Mouse (Mus musculus) left cerebral cortex, postnatal 14 days (tissue): ENCODE measurements around the gene Ogfrl1. TPM values are rescaled to one million over a fixed set of nuclear protein-coding genes. Genes with fewer than 3 reads are reported as not detected.
A peak's percentile ranks its signal among the peaks of the same experiment; 100 is the strongest.

Experiments
- DNase-seq, 2 experiments: peaks; one replicate each; pipeline ENCODE4 v3.0.0; 2021 to 2022; ENCODE audit warnings: low spot score in 2 of 2, mixed read lengths in 1 of 2
- intact Hi-C: fragments of 180-260 bp; cut with DNase I; formaldehyde crosslinking; loops from one replicate; pipeline ENCODE4 v1.15.1; 2025
- total RNA-seq, 2 experiments: library from RNA; stranded (reverse); gene quantifications; 2 replicates each; pipeline ENCODE4 v1.2.3; 2021

Gene Ogfrl1
- total RNA-seq, 2 experiments from 2014 or later = 61.5 to 63.5 TPM

GRCm38 (mm10) chr1:23377572-23377971, 20.0 kb downstream of the Ogfrl1 start:
- intact Hi-C loops = no loop called here
- DNase-seq = no peak

DNA sequence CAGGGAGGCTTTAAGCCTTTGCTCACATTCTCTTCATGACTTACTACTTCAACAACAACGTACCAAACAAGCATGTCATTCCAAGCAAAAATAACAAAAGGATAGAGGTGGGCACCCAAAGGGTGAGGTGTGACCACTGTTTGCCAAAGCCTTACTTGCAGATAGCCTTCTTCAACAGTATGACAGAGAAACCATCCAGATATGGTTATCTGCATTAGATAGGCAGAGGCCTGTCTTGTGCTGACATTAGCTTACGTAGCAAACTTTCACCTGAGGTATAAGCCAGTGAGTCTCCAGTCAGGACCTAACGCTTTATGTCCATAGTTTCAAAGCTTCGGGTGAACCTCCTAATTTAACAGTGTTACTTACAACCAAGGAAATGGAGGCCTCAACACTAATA, 23.4 kb downstream of the Ogfrl1 start:
- DNase-seq = no peak
- intact Hi-C loops = no loop called here

- intact Hi-C loops = no loop called here
- peak in 1 of 2 experiments; percentile 27 for DNase-seq
Measured at GRCm38 (mm10) chr1:23365614-23366013, 32.0 kb downstream of the Ogfrl1 start.

GRCm38 (mm10) chr1:23352895-23353294, 44.7 kb downstream of the Ogfrl1 start:
- DNase-seq = no peak
- intact Hi-C loops = no loop called here

GRCm38 (mm10) chr1:23351756-23352155, 45.8 kb downstream of the Ogfrl1 start:
- intact Hi-C loops = no loop called here
- DNase-seq = no peak

DNA sequence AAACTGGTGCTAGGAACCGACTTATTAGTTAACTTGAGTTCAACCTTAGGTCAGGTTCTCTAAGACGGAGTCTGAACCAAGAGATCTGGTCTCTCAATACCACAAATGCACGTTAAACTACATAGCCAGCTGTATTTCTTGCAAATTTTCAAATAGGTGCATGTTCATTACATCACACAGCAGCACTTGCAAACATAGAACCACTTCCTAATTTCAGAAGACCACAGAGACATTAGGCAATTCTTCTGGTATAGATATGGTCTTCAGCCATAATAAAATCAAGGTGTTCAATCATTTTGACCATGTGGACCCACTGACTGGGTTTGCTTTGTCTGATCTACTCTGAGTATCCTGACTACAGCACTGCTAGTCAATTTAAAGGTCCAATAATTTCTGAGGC, 51.9 kb downstream of the Ogfrl1 start:
- intact Hi-C loops = no loop called here
- DNase-seq = no peak

DNA sequence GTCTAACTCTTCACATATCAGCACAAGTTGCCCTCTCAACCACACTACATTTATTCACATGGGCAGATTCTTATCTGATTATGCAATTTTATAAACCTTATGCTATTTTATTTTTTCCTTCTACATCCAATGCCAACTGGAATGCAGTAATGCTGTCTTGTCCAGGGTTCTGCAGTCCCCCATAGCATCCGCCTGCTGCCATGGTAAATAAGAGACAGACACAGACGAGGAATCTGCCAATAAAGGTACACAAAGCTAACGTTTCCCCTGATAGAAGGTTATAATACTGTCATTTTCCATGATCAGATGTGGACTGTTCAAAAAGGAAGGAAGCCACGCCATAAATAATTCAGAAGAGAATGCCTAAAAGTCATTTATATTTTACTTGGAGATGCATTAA, 54.7 kb downstream of the Ogfrl1 start:
- no peak for DNase-seq
- intact Hi-C loops = no loop called here

DNA sequence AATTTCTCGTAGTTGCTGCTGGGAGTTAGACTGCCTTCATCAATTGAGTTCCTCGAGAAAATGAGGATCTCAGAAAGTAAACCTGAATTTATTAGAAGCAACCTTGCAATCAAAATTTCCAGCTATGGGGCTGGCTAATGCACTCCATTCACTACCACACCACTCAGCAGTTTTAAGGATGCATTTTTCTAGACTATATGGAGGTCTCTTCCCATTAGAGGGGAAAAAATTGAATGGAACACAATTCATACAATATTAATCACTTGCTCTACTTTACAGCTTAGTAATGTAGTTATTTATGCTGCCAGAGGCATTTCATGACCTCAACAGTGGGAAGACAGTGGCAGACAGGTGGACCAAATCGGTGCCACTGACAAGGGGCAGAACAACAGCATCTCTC, 55.3 kb downstream of the Ogfrl1 start:
- intact Hi-C loops = no loop called here

DNA sequence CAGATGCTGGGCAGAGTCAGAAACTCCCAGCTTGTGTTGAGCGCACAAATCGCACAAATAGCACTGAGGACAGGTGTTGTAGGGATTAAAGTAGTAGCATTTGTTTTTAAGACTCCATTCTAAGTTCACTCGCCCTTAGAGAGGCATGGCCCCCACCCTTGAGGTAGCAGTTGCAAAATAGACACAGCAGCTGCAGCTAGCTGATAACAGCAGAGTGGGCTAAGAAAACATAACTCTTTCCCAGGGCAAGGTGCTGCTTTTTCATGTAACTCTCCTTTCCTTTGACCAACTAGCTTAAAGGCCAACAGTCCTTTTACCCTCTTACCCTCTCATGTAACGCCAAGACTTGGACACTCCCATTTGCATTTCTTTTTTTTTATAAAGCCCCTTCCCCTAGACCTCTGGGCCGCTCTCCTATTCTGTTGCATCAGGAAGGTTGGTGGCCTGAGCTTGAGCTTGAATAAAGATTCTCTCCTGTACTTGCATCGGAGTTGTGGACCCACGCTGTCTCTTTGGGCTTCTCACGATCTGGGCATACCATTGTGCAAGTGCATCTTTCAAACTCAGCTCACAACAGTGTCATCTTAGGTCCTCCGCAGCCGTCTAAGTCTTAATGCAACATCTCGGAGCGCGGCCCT, 61.7 kb downstream of the Ogfrl1 start:
- intact Hi-C loops = no loop called here
- no peak for DNase-seq

More for the DNA sequence above, 55.3 kb downstream of the Ogfrl1 start:
- no peak for DNase-seq

DNA sequence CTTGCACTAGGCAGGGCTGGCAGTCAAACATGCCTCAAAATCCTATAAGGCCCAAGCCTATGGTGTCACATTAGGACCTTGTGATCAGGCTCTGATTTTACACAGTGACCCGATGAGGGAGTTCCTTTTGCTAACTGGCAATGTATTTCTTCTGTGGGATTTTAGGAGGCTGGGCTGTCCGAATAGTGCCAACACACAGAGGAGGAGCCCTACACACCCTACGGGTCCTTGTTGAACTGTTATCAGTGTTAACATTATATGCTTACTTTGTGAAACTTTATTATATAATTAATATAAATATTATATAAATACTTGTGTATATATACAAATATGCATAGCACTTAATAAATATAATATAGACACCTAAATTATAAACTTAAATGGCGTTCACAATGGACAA, 62.5 kb downstream of the Ogfrl1 start:
- DNase-seq = no peak
- intact Hi-C loops = no loop called here

GRCm38 (mm10) chr1:23332192-23332591, 65.4 kb downstream of the Ogfrl1 start:
- no peak for DNase-seq
- intact Hi-C loops = no loop called here

- DNase-seq = no peak
- intact Hi-C loops = loop anchor here (2.0 kb wide), 1 partner anchor 170 kb away; no protein-coding TSS in a partner anchor
Measured at GRCm38 (mm10) chr1:23325160-23325559, 72.4 kb downstream of the Ogfrl1 start.

GRCm38 (mm10) chr1:23324226-23324625, 73.3 kb downstream of the Ogfrl1 start:
- intact Hi-C loops = loop anchor here (2.0 kb wide), 1 partner anchor 171 kb away; no protein-coding TSS in a partner anchor
- peak; percentile 66 to 75 for DNase-seq

DNA sequence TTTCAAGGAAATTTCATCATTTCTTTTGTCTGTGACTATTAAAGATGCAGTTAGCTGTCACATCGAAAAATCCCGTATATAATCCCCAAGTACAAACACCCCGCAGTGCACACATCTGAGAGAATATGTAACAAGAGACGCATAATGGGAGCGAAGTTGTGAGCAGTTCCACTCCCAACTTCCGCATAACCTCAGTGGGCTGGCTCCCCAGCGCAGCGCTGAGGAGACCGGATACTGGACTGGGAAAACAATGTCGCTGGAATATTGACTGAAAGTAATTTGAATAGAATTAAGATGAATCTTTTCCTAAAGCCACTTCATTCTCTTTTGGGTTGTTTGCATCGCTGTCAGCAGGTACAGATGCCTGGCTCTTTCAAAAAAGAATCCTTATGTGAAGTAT, 74.3 kb downstream of the Ogfrl1 start:
- intact Hi-C loops = no loop called here
- no peak for DNase-seq

GRCm38 (mm10) chr1:23322208-23322607, 75.4 kb downstream of the Ogfrl1 start:
- DNase-seq = no peak
- intact Hi-C loops = no loop called here

- intact Hi-C loops = no loop called here
- DNase-seq = no peak
Measured at GRCm38 (mm10) chr1:23321331-23321851, 76.2 kb downstream of the Ogfrl1 start.

- intact Hi-C loops = no loop called here
Measured at GRCm38 (mm10) chr1:23320591-23321195, 76.9 kb downstream of the Ogfrl1 start.

More at GRCm38 (mm10) chr1:23320591-23321195, 76.9 kb downstream of the Ogfrl1 start:
- no peak for DNase-seq
